Mouse (Mus musculus): Measurements from ENCODE around the gene Cd300lg. TPM values are rescaled to one million over a fixed set of nuclear protein-coding genes. Genes with fewer than 3 reads are reported as not detected.
A peak's percentile ranks its signal among the peaks of the same experiment; 100 is the strongest.

Cd300lg gene
- polyA plus RNA-seq, 1 experiment from 2014 or later, result 0.43 TPM

DNA sequence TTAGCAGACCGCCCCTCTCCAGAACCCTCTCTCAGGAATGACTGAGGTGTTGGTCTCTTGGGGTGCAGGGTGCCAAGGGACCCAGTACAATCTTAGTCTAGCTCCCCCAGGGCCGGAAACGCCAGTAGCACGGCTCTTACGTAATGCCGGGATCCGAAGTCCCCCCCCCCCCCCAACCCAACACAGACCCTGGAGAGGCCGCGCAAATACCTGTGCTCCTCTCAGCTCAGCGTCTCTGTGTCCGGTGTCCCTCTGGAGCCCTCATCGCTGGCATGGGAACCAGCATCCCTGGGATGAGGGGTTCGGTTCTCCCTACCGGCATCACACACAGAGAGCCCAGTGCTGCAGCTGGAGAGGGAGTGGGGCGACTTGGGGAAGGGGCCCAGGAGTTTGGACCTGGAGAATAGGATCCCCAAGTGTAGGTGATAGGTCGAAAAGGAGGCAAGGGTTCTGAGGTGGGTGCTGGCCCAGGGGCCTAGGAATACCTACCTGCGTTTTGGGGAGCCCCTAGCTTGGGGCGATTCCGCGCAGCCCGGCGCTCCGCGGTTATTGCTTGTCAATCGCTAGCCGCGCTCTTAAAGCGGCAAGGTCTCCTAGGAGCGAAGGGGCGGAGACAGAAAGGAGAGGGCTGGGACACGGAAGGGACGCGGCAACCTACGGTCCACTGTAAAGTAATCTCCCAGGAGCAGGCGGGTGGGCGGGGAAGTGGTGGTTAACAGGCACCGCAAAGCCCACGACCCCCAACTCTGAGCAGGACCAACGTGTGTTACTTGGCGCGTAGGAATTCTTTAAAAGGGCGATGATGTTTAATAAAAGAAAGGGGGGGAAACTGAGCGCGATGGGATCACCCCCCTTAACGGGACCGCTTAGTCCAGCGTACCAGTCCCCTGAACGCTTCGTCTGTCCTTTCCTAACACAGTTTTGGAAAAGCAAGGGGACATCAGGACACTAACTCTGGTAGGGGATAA is 46.9 kb downstream of the Cd300lg start, which contains the start of gene Mpp2:
Mpp2 (minus strand) TSS at position 585 of the 968 bp plus-strand sequence.
- Histone ChIP-seq H3K27ac (peak within 1 kb of the TSS; percentile 99), H3K9ac (peak within 1 kb of the TSS; percentile 68), H3K9me3 (no peaks in the 10 kb centered on the region), H3K4me3 (peak within 1 kb of the TSS; percentile 69), H3K27me3 (replicated peaks) (no peaks in the 10 kb centered on the region), H3K36me3 (replicated peaks) (no peaks in the 10 kb centered on the region), H3K4me1 (peaks cover 36% of the 10 kb centered on the region), H3K4me2 (peak within 1 kb of the TSS; percentile 91)
- peak; percentile 48 for ATAC-seq (replicated peaks)
- WGBS, result under 1% methylated on average over 46 of the region's 49 CpGs

DNA sequence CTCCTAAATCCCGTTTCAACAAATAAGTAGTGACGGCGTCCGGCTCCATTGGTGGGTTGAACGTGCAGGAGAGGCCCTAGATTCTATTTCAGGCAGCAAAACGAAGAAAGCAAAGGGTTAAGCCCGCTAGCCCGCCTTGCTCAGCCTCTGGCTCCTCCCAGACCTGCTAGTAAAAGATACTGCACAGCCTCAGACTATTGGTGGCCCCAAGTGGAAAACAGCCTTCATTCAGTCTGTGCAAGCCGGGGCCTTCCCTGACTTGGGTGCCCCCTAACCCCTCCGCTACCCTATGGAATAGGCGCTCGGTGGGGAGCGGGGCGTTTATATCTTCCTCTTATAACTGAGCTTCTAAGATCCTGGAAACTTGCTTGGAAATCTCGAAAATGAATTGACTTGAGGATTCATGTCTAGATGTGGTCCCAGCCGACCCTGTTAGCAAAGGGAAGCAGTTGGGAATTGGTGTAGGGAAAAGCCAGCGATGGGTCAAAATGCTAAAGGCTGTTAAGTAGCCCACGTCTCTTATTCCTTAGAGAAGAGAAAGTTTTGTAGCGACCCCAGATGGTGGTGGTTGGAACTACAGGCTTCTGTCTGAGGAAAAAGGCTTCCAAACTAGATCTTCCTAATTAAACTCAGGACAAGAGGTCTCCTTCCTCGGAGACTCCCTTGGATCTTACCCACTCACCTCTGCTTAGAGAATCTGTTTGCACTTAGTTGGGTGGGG is 47.9 kb downstream of the Cd300lg start:
- Histone ChIP-seq H3K9me3 (no peaks in the 10 kb centered on the region), H3K27ac (peak overlapping the region; percentile 99), H3K4me2 (peak overlapping the region; percentile 91), H3K9ac (peak overlapping the region; percentile 68), H3K4me1 (peaks cover 33% of the 10 kb centered on the region), H3K36me3 (replicated peaks) (no peaks in the 10 kb centered on the region), H3K4me3 (peak overlapping the region; percentile 69), H3K27me3 (replicated peaks) (no peaks in the 10 kb centered on the region)
- WGBS, result 1% methylated on average over 20 of the region's 20 CpGs
- peak; percentile 50 for ATAC-seq (replicated peaks)

DNA sequence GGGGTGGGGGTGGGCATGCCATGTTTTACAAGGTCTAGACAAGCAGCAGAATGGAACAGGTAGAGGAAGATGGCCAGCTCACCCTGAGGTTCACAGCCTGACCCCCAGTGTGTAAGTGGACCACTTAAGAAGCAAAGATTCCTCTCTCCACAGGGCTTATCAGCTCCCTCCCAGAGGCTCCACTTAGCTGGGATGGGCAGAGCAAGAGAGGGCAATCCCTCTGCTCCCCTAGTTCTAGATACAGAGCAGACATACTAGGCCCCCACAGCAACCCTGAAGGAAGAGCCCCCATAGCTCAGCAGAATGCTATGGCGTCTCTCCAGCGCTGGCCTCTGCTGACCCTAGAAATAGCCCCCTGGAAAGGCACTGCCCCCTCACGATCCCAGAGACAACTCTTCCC is 54.4 kb downstream of the Cd300lg start:
- Histone ChIP-seq H3K27ac (no peak overlapping the region), H3K36me3 (replicated peaks) (no peaks in the 10 kb centered on the region), H3K9me3 (no peaks in the 10 kb centered on the region), H3K4me2 (no peak overlapping the region), H3K4me3 (no peak overlapping the region), H3K4me1 (peaks cover 13% of the 10 kb centered on the region), H3K27me3 (replicated peaks) (peaks cover 3% of the 10 kb centered on the region), H3K9ac (no peak overlapping the region)
- no peak for ATAC-seq (replicated peaks)
- WGBS, result 74% methylated on average over 3 of the region's 3 CpGs

DNA sequence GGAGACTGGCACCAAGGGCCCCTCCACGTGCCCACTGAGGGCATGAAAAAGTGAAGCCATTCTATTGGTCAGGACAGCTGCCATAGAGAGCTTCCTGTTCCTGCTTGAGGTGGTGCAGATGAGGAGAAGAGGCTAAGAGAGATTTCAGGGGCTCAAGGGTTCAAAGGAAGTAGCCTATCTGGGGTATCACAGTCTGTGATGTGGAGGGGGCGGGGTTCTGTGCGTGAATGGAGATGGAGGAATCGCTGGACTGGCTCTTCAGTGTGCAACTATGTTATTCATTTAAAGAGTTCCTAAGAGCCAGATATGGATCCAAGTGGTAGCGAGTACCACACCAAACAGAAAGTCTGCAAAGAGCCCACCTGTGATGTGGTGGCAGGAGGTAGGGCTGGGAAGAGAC is 55.1 kb downstream of the Cd300lg start:
- Histone ChIP-seq H3K36me3 (replicated peaks) (no peaks in the 10 kb centered on the region), H3K27ac (no peak overlapping the region), H3K4me2 (peak overlapping the region; percentile 53), H3K4me1 (peaks cover 13% of the 10 kb centered on the region), H3K9me3 (no peaks in the 10 kb centered on the region), H3K9ac (no peak overlapping the region), H3K27me3 (replicated peaks) (peaks cover 4% of the 10 kb centered on the region), H3K4me3 (no peak overlapping the region)
- WGBS, result 74% methylated on average over 5 of the region's 5 CpGs
- ATAC-seq (replicated peaks), result no peak

DNA sequence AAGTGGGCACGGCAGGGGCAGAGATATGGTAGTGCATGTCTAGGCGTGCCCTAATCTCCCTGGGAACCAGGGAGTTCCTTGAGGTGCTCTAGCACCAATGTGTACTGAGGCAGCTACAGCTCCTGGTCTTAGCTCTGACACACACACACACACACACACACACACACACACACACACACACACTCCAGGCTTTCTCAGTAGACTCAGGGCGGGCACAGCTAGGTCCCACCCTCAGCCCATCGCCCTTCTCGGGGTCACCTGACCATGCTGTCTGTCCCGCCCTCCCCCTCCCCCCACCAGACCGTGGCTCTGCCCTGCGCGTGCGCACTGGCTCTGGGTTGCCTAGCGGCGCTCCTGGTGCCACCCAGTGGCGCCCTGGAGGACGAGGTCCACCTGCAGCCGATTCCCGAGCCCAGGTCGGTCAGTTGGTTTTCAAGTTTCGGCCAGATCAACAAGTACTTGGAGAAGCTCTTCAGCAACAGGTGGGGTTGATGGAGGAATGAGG is 55.6 kb downstream of the Cd300lg start:
- H3K4me2 ChIP-seq, result peak overlapping the region; percentile 53
- WGBS, result 5% methylated on average over 18 of the region's 18 CpGs
- H3K4me3 ChIP-seq, result peak overlapping the region; percentile 26
- peak; percentile 92 for ATAC-seq (replicated peaks)
- H3K27ac ChIP-seq, result no peak overlapping the region
- peaks cover 13% of the 10 kb centered on the region for H3K4me1 ChIP-seq
- peaks cover 9% of the 10 kb centered on the region for H3K27me3 ChIP-seq (replicated peaks)
- no peaks in the 10 kb centered on the region for H3K9me3 ChIP-seq
- H3K36me3 ChIP-seq (replicated peaks), result no peaks in the 10 kb centered on the region
- 0 out of 2 replicates have a peak overlapping the region, but pooled peaks have one; percentile 19 for H3K9ac ChIP-seq

DNA sequence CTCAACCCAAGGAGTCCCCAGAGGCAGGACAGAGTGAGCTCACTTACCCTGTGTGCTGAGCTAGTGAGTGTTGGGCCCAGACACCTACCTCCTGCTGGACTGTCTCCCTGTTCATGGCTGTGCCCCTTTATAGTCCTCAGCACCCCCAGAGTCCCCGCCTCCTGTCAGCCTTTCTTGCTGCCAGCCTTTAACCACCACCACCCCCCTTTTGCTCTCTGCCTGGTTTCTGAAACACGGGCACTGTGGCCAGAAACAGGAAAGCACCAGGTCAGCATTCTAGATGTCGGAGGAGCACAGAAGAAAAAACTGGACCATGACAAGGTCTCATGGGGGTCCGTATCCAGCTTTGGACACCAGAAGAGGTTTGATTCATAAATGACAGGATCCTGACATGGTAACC is 59.9 kb downstream of the Cd300lg start, which contains the start of gene Ppy:
Ppy (minus strand) TSS at position 101 of the 400 bp plus-strand sequence.
- Histone ChIP-seq H3K4me1 (peaks cover 13% of the 10 kb centered on the region), H3K36me3 (replicated peaks) (no peaks in the 10 kb centered on the region), H3K27ac (no peak within 1 kb of the TSS), H3K4me2 (no peak within 1 kb of the TSS), H3K9ac (no peak within 1 kb of the TSS), H3K4me3 (no peak within 1 kb of the TSS), H3K9me3 (no peaks in the 10 kb centered on the region), H3K27me3 (replicated peaks) (peaks cover 42% of the 10 kb centered on the region)
- no peak for ATAC-seq (replicated peaks)
- WGBS, result 77% methylated on average over 4 of the region's 4 CpGs

DNA sequence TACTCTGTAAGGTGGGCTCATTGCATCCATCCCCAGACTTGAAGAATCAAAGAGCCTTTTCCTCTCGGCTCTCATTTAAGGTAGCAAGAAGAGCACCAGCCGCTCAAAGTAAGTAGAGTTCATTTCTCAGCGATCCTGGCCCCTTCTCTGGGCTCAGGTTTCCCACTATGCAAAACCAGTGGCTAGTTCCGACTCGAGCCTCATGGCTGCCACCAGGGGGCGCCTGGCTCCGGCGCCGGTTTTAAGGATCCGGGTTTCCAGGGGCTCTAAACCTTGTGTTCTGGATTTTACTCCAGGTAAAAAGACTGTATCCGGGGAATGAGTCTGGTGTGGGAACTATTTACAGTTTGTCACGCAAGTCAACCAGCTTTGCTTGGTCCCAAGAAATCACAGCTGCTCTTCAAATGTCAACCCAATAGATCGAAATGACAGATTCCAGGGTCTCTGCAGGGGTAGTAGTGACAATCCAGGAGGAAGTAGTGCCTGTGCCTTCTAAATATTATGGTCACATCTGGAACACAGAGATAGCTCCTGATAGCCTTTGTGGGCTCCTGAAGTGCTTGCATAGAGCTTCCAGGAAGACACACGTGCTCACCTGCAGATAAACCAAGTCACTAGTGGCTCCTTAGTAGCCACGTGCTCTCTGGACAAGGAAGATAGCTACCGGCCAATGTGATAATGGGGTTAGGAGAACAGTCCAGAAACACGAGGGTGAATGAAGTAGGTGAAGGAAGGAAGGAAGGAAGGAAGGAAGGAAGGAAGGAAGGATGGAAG is 61.4 kb downstream of the Cd300lg start:
- no peak for ATAC-seq (replicated peaks)
- Histone ChIP-seq H3K27me3 (replicated peaks) (peaks cover 57% of the 10 kb centered on the region), H3K4me2 (no peak overlapping the region), H3K4me1 (peaks cover 3% of the 10 kb centered on the region; the same call in 1 of the 2 replicates), H3K9me3 (no peaks in the 10 kb centered on the region), H3K36me3 (replicated peaks) (no peaks in the 10 kb centered on the region), H3K9ac (no peak overlapping the region), H3K27ac (no peak overlapping the region), H3K4me3 (no peak overlapping the region)
- 19% methylated on average over 17 of the region's 17 CpGs for WGBS

Other genes with a start within 250 kb of the Cd300lg start
- gene Meox1, start 147.1 kb upstream of the Cd300lg start, polyA plus RNA-seq (2015; fragmentation: Nextera tagmentation; extraction: Ambion mirVana), result 0.57 and 0.75 TPM in 2 replicates
- gene Sost, start 74.5 kb upstream of the Cd300lg start, polyA plus RNA-seq (2015; fragmentation: Nextera tagmentation; extraction: Ambion mirVana), result not detected in 2 replicates
- not detected in 2 replicates for gene Cfap97d1, start 57.2 kb upstream of the Cd300lg start, polyA plus RNA-seq (2015; fragmentation: Nextera tagmentation; extraction: Ambion mirVana)
- 21.7 and 22.2 TPM in 2 replicates for gene Dusp3, start 54.5 kb upstream of the Cd300lg start, polyA plus RNA-seq (2015; fragmentation: Nextera tagmentation; extraction: Ambion mirVana)
- gene Mpp3, start 13.0 kb upstream of the Cd300lg start, polyA plus RNA-seq (2015; fragmentation: Nextera tagmentation; extraction: Ambion mirVana), result 60.1 and 62.9 TPM in 2 replicates
- gene Mpp2, start 47.0 kb downstream of the Cd300lg start, polyA plus RNA-seq (2015; fragmentation: Nextera tagmentation; extraction: Ambion mirVana), result 33.4 and 36.4 TPM in 2 replicates
- gene Ppy, start 59.8 kb downstream of the Cd300lg start, polyA plus RNA-seq (2015; fragmentation: Nextera tagmentation; extraction: Ambion mirVana), result not detected in 2 replicates
- not detected in 2 replicates for gene Pyy, start 66.3 kb downstream of the Cd300lg start, polyA plus RNA-seq (2015; fragmentation: Nextera tagmentation; extraction: Ambion mirVana)
- 0.10 and 0.30 TPM in 2 replicates for gene Nags, start 104.0 kb downstream of the Cd300lg start, polyA plus RNA-seq (2015; fragmentation: Nextera tagmentation; extraction: Ambion mirVana)
- gene Tmem101, start 114.9 kb downstream of the Cd300lg start, polyA plus RNA-seq (2015; fragmentation: Nextera tagmentation; extraction: Ambion mirVana), result 45.3 and 46.5 TPM in 2 replicates
- gene Lsm12, start 143.8 kb downstream of the Cd300lg start, polyA plus RNA-seq (2015; fragmentation: Nextera tagmentation; extraction: Ambion mirVana), result 111 and 118 TPM in 2 replicates
- 38.6 and 43.3 TPM in 2 replicates for gene G6pc3, start 148.1 kb downstream of the Cd300lg start, polyA plus RNA-seq (2015; fragmentation: Nextera tagmentation; extraction: Ambion mirVana)
- gene Hdac5, start 188.7 kb downstream of the Cd300lg start, polyA plus RNA-seq (2015; fragmentation: Nextera tagmentation; extraction: Ambion mirVana), result 90.3 and 105 TPM in 2 replicates
- 2.2 and 2.5 TPM in 2 replicates for gene BC030867, start 207.4 kb downstream of the Cd300lg start, polyA plus RNA-seq (2015; fragmentation: Nextera tagmentation; extraction: Ambion mirVana)
- 0.05 TPM in 1 of 2 replicates, not detected in the other for gene Asb16, start 227.2 kb downstream of the Cd300lg start, polyA plus RNA-seq (2015; fragmentation: Nextera tagmentation; extraction: Ambion mirVana)
- 82.3 and 84.4 TPM in 2 replicates for gene Tmub2, start 243.4 kb downstream of the Cd300lg start, polyA plus RNA-seq (2015; fragmentation: Nextera tagmentation; extraction: Ambion mirVana)

Data from midbrain, embryonic 15.5 days (tissue).